Mouse (Mus musculus): ENCODE measurements at regions not wholly inside any gene's neighbourhood (a gene's known extent, or its start where the extent isn't known, plus 50 kb on each side); places are given as distances from the start of the nearest gene placed in this dataset.

- no peak for DNase-seq (ENCODE audit: low spot score)
Observed at GRCm38 (mm10) chr16:93458598-93459496, 145.0 kb downstream of the Setd4 start.

DNA sequence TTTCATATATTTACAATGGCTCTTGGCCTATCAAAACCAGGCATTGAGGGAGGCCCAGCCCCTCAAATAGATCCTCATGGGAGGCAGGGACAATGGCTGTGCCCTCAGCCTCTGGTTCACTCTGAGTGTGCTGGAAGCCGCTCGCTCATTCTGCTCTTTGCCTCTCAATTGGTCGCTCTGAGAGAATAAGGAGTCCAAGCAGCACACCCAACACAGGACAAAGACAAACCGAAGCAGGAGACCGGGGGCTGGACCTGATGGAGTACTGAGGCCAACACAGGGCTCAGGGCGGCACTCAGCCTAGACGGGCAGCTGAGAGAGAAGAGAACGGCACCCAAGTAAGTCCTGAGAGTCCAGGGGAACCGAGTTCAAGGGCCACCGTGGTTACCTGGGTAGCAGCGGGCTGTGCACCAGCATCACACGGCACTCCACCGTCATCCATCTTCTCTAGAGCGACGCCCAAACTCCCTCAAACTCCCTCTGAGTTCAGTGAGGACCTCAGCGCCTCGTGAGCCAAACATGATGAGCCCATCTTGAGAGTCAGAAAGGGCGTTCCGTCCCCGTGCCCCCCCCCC is 145.8 kb downstream of the Setd4 start:
- no peak for DNase-seq (ENCODE audit: low spot score)

- no peak for DNase-seq (ENCODE audit: low spot score)
Observed at GRCm38 (mm10) chr16:93456706-93457425, 147.0 kb downstream of the Setd4 start.

DNA sequence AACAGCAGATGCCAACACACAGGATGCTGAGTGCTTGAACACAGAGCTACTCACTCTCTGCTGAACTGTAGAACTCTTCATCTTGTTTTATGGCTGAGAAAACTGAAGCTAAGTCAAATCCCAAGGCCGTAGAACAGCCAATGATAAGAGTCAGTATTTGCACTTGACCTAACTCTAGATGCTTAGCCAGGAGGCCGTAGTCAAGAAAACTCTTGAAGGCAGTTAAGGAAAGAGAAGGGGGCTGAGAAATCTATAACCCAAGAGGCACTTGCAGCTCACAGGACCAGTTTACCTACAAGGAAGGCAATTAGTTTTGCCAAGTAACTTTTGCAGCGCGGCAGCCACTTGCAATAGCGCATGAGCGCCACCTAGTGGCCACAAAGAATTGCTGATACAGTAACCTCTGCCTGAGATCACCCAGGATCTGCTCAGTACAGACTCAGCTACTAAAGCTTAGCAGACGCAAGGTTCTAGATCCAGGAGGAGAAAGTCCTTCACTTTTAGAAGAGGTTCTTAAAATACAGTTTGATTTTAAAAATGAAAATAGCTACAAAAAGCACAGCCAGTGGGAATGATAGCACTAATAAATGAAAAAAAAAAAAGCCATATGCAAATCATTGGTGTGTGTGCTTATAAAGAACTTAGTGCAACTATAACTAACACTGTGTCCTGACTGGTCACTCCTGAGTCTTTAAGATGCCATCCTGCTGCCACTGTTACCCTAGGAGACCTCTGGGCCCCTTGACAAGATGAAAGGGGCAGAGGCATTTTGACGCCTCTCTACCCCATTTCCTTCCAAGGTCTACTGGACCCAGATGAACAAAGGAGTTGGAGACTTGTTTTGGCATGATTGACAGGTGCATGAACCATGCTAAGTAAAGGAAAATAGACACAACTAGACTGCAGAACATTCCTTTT is 149.5 kb downstream of the Setd4 start:
- DNase-seq (ENCODE audit: low spot score): peak; percentile 81

- DNase-seq (ENCODE audit: low spot score): no peak
Observed at GRCm38 (mm10) chr16:93453056-93453455, 150.8 kb downstream of the Setd4 start.

GRCm38 (mm10) chr16:93450896-93451295 is 153.0 kb downstream of the Setd4 start:
- no peak for DNase-seq (ENCODE audit: low spot score)

DNA sequence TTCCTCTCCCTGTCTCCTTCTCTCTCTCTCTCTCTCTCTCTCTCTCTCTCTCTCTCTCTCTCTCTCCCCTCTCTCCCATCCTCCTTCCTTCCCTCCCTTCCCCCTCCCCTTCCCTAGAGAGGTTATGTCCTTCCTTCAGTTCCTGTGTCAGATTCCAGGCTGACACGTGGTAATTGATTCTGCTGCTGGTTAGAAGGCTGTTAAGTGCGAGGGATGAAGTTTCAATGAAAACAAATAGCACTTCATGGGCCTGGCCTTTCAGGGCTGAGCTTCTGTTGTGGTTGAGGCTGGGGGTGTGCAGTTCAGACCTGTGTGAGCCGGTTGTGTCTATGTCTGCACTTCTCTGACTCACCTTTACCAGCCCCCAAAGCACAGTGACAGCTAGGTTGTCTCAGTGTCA is 153.9 kb downstream of the Setd4 start:
- DNase-seq (ENCODE audit: low spot score): no peak

- no peak for DNase-seq (ENCODE audit: low spot score)
Observed at GRCm38 (mm10) chr16:93448124-93448523, 155.7 kb downstream of the Setd4 start.

DNA sequence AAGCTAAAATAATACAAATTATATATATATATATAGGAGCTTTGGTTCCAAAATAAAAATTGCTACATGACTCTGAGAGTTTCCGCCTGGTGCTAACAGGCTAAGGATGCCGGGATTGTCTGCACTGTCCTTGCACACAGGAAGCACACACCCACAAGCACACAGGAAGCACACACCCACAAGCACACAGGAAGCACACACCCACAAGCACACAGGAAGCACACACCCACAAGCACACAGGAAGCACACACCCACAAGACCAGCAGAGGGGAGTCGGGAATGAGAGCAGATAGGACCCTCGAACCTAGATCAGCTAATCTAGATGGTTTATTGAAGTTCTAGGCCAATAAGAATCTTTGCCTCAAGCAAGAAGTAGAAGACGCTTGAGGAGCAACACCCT is 156.9 kb downstream of the Setd4 start:
- DNase-seq (ENCODE audit: low spot score): no peak

GRCm38 (mm10) chr16:93446206-93446605 is 157.7 kb downstream of the Setd4 start:
- no peak for DNase-seq (ENCODE audit: low spot score)

GRCm38 (mm10) chr16:93442837-93443236 is 161.0 kb downstream of the Setd4 start:
- no peak for DNase-seq (ENCODE audit: low spot score)

DNA sequence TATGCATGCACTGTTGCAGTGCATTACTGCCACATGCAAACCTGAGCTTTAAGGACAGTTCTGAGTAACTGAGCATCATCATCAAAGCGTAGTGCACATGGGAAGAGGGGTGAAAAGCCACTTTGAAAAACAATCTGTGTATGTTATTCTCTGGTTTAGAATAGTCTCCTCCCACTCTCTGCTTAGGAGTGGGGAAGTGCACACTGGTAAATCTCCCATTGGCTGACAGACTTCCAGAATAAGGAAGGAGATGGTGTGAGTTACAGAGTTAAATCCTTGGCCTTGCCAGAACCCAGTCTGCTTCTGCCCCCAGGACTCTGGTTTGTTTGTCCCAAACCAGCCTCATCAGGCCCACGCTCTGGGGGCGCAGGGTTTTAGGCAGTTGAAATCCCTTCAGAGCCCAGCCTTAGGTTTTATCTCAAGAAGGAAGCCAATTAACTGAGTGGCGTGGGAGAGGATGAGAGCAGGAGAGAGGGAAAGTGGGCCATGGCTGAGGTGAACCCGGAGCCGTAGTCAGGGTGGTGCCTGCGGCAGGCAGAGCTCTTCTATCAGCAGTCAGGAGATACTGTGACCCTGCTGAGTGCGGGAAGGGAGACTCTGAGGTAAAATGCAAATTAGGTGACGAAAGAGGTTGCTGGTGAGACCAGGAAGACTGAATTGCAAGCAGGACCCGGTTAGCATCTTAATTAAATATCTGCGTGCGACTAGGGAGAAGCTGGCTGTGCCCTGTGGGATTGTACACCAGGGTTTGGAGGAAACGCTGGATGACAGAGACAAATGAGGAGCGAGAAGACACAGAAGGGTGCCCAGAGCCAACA is 166.0 kb downstream of the Setd4 start:
- DNase-seq (ENCODE audit: low spot score): no peak

DNA sequence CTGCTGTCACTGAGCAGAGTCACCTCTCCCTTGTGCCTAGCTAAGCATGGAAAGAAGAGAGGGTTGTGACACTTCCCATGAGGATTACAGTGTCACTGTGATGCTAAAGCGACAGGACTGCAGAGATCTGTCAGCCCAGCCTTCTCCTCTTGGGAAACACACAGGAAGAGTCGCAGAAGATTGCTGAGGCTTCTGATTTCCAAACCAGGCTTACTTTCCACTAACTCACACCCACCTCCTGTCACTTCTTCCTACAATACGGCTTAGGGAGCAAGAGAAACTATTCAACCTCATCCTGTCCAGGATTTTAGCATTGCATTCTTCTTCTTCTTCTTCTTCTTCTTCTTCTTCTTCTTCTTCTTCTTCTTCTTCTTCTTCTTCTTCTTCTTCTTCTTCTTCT is 167.1 kb downstream of the Setd4 start:
- DNase-seq (ENCODE audit: low spot score): no peak

GRCm38 (mm10) chr16:93431316-93431715 is 172.5 kb downstream of the Setd4 start:
- DNase-seq (ENCODE audit: low spot score): no peak

- DNase-seq (ENCODE audit: low spot score): no peak
Observed at GRCm38 (mm10) chr16:93429324-93429781, 174.5 kb downstream of the Setd4 start.

DNA sequence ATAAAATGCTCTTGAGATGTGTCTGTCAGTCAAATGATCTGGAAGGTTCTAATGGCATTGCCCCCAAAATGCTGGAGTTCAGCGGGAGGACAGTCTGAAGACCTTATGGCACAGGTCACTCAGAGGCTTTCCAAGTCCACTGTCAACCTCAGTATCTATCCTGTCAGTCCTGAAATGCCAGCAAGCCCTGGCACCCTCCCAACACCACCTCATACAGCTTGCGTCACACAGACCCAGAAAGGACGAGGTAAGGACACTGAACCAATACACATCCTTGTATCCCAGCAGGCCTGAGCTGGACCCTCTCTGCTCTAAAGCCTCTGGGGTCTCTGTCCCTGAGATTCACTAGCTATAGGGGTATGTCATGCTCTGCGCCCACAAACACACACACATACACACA is 176.6 kb downstream of the Setd4 start:
- DNase-seq (ENCODE audit: low spot score): no peak

- DNase-seq (ENCODE audit: low spot score): no peak
Observed at GRCm38 (mm10) chr16:93425731-93426130, 178.1 kb downstream of the Setd4 start.

DNA sequence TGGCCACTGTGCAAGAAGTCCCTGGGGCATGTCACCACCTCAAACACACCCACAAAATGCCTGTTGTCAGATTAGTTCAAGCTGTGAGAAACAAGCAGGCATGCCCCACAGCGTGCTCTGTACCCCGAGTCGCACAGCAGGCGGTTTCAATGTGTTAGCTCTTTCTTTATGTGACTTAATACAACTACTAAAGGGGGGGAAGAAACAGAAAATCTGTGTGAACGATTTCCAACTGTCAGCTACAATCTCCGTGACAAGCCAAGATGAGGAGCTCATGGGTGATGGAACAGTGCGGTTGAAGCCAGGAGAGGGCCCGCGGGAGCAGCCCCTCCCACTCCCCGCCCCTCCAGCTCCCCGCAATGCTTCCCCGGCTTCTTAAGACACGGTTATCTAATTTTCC is 180.7 kb downstream of the Setd4 start:
- no peak for DNase-seq (ENCODE audit: low spot score)

DNA sequence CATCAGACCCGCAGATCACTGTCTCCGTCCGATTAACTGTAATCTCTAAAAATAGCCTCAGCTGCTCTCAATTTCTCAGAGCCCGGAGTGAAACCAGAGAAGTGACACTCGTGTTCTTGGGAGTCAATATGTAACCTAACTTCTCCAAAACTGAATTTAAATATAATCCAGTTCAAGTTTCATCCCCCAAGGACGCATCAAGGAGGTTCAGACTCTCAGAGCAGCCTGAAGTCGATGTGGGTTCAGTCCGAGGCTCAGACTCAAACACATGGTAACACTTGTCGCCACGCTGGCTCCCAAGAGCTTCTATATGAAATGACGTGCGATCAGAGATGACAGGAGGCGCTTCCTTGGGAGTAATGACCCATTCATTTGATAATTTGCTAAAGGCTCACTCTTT is 181.6 kb downstream of the Setd4 start:
- no peak for DNase-seq (ENCODE audit: low spot score)

GRCm38 (mm10) chr16:93418246-93418645 is 185.6 kb downstream of the Setd4 start:
- no peak for DNase-seq (ENCODE audit: low spot score)

GRCm38 (mm10) chr16:93417831-93418230 is 186.0 kb downstream of the Setd4 start:
- DNase-seq (ENCODE audit: low spot score): no peak

All from ovary, postnatal 14 days (tissue).